Mouse (Mus musculus) liver, postnatal 0 days (tissue): ENCODE data around the gene Ttc29. TPM values are rescaled to one million over a fixed set of nuclear protein-coding genes. Genes with fewer than 3 reads are reported as not detected.

Source experiments
- ATAC-seq: fragments of 200-750 bp; cut with Nextera tagmentation; 2 replicates; pipeline ENCODE4 v1.8.0; 2017; ENCODE audit warnings: mild to moderate bottlenecking, moderate library complexity
- DNase-seq: peaks from one replicate; pipeline ENCODE4 v3.0.0-alpha.2; 2016
- H3K27ac ChIP-seq: fragments of 300-500 bp; sonication (generic); 2 replicates; pipeline ENCODE4 v1.5.1; 2014; ENCODE audit warnings: antibody characterized with exemption, moderate library complexity, mild to moderate bottlenecking, low read depth
- H3K27me3 ChIP-seq: fragments of 300-500 bp; sonication (generic); 2 replicates; pipeline ENCODE4 v1.6.1; 2014; ENCODE audit warnings: low read length, control low read depth, mixed read lengths; ENCODE audit not compliant: insufficient read depth
- H3K36me3 ChIP-seq: fragments of 300-500 bp; sonication (generic); replicated peaks from 2 replicates; pipeline ENCODE4 v1.6.1; 2014; ENCODE audit warnings: mild to moderate bottlenecking, control low read depth, low read length, moderate library complexity, mixed read lengths; ENCODE audit not compliant: insufficient read depth
- H3K4me1 ChIP-seq: fragments of 300-500 bp; sonication (generic); 2 replicates; pipeline ENCODE4 v1.6.1; 2014; ENCODE audit warnings: antibody characterized with exemption, mild to moderate bottlenecking, control low read depth; ENCODE audit not compliant: insufficient read depth
- H3K4me2 ChIP-seq: fragments of 300-500 bp; sonication (generic); 2 replicates; pipeline ENCODE4 v1.6.1; 2014; ENCODE audit warnings: low read depth, mild to moderate bottlenecking, low read length, moderate library complexity, mixed read lengths
- H3K4me3 ChIP-seq: fragments of 300-500 bp; sonication (generic); 2 replicates; pipeline ENCODE4 v1.5.1; 2014; ENCODE audit warnings: low read depth, low read length
- H3K9ac ChIP-seq: fragments of 300-500 bp; sonication (generic); replicated peaks from 2 replicates; pipeline ENCODE4 v1.6.1; 2014; ENCODE audit warnings: mild to moderate bottlenecking, moderate library complexity
- H3K9me3 ChIP-seq: fragments of 300-500 bp; sonication (generic); 2 replicates; pipeline ENCODE4 v1.6.1; 2016; ENCODE audit warnings: mild to moderate bottlenecking, control low read depth, low read length, mixed read lengths
- CTCF ChIP-seq: sonication (generic); IDR thresholded peaks from 2 replicates; pipeline ENCODE4 v1.5.1; 2016; ENCODE audit warnings: antibody characterized with exemption, low read depth
- EP300 ChIP-seq: IDR thresholded peaks from 2 replicates; pipeline ENCODE4 v1.6.1; 2016; ENCODE audit warnings: antibody characterized with exemption, low read depth, mild to moderate bottlenecking
- WGBS: fragments of 180-500 bp; shearing (Covaris S2); extraction: QIAGEN DNeasy Blood & Tissue Kit; methylation state at CpG from one replicate; pipeline ENCODE4 v1.1.7; 2014; ENCODE audit not compliant: insufficient replicate concordance; 5-methylcytosine and 5-hydroxymethylcytosine counted together
- polyA plus RNA-seq: library from polyadenylated mRNA; unstranded; fragments of >200 nt; fragmentation: Nextera tagmentation; extraction: Ambion mirVana; gene quantifications from 2 replicates; pipeline ENCODE4 v1.2.1, GENCODE M21; 2015

Ttc29 gene
- polyA plus RNA-seq, 1 experiment from 2014 or later: not detected

DNA sequence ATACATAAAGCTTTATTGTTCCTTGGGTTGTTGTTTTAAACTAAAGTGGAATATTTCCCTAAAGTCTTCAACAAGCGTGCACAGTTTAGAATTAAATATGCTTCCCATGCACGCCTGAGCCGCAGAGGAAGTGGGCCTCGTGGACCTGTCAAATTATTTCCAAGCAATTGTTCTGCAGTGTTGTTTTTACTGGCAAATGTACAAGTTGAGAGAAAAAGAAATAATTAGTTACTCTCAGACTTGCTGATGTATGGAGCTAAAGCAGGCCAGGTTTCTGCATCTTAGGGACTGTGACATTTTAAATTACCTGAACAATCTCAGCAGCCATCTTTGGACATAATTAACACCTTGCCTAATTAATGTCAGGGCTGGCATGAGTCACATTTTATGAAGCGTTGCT, 58.3 kb downstream of the Ttc29 start:
- Histone ChIP-seq H3K9ac (no peak overlapping the region), H3K27me3 (no peaks in the 10 kb centered on the region), H3K4me2 (no peak overlapping the region), H3K9me3 (no peaks in the 10 kb centered on the region), H3K36me3 (no peaks in the 10 kb centered on the region), H3K27ac (no peak overlapping the region), H3K4me1 (no peaks in the 10 kb centered on the region), H3K4me3 (no peak overlapping the region)
- TF ChIP-seq EP300 (no peak), CTCF (no peak)
- DNase-seq (no peak), ATAC-seq (no peak)
- WGBS: 64% methylated on average over 5 of the region's 5 CpGs

GRCm38 (mm10) chr8:78276120-78276519, 63.0 kb downstream of the Ttc29 start:
- Histone ChIP-seq H3K4me1 (no peaks in the 10 kb centered on the region), H3K36me3 (no peaks in the 10 kb centered on the region), H3K4me2 (no peak overlapping the region), H3K4me3 (no peak overlapping the region), H3K27ac (no peak overlapping the region), H3K27me3 (no peaks in the 10 kb centered on the region), H3K9ac (no peak overlapping the region), H3K9me3 (no peaks in the 10 kb centered on the region)
- 80% methylated on average over 8 of the region's 8 CpGs for WGBS
- no peak for DNase-seq
- TF ChIP-seq EP300: no peak
- TF ChIP-seq CTCF: no peak
- no peak for ATAC-seq

GRCm38 (mm10) chr8:78277411-78277810, 64.3 kb downstream of the Ttc29 start:
- no peak overlapping the region for H3K27ac ChIP-seq
- no peaks in the 10 kb centered on the region for H3K36me3 ChIP-seq
- H3K9me3 ChIP-seq: no peaks in the 10 kb centered on the region
- no peak overlapping the region for H3K9ac ChIP-seq
- H3K27me3 ChIP-seq: no peaks in the 10 kb centered on the region
- 70% methylated on average over 2 of the region's 2 CpGs for WGBS
- no peak overlapping the region for H3K4me2 ChIP-seq
- no peak overlapping the region for H3K4me3 ChIP-seq
- no peak for ATAC-seq
- no peaks in the 10 kb centered on the region for H3K4me1 ChIP-seq
- TF ChIP-seq EP300 (no peak), CTCF (no peak)
- no peak for DNase-seq

DNA sequence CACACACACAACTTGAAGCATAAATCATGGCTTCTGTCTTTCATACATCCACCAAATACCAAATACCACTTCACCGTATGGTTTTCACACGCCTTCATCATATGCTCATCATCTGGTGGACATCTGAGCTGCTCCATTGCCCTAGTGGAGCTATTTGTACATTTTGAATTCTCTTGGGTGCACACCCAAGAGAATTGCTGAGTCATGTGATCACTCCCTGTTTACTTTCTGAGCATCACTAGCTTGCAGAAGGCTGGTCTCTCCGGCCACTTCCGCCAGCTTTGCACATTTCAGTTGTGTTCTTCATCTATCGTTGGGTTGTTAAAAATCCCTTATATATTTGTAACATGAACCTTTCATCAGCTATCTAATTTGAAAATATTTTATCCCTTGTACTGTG, 65.5 kb downstream of the Ttc29 start:
- H3K9me3 ChIP-seq: no peaks in the 10 kb centered on the region
- H3K36me3 ChIP-seq: no peaks in the 10 kb centered on the region
- DNase-seq (no peak), ATAC-seq (no peak)
- no peak overlapping the region for H3K9ac ChIP-seq
- WGBS: 84% methylated on average over 5 of the region's 5 CpGs
- no peaks in the 10 kb centered on the region for H3K27me3 ChIP-seq
- H3K4me2 ChIP-seq: no peak overlapping the region
- no peak for TF ChIP-seq CTCF
- TF ChIP-seq EP300: no peak
- no peak overlapping the region for H3K4me3 ChIP-seq
- no peak overlapping the region for H3K27ac ChIP-seq
- H3K4me1 ChIP-seq: no peaks in the 10 kb centered on the region

DNA sequence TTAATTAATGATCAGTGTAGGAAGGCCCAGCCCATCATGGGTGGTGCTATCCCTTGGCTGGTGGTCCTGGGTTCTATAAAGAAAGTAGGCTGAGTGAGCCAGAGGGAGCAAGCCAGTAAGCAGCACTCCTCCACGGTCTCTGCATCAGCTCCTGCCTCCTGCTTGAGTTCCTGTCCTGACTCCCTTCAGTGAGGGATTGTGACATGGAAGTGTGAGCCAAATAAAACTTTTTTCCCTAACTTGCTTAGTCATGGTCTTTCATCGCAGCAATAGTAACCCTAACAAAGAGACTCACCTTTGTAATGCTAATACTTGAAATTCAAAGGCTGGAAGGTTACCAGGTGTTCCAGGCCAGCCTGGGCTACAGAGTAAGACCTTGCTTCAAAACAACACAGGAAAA, 71.7 kb downstream of the Ttc29 start:
- Histone ChIP-seq H3K36me3 (no peaks in the 10 kb centered on the region), H3K4me1 (no peaks in the 10 kb centered on the region), H3K27me3 (no peaks in the 10 kb centered on the region), H3K9me3 (no peaks in the 10 kb centered on the region), H3K4me2 (no peak overlapping the region), H3K4me3 (no peak overlapping the region), H3K9ac (no peak overlapping the region), H3K27ac (no peak overlapping the region)
- TF ChIP-seq EP300 (no peak), CTCF (no peak)
- no peak for ATAC-seq
- no peak for DNase-seq
- WGBS: 68% methylated on average over 2 of the region's 2 CpGs

- ATAC-seq (no peak), DNase-seq (no peak)
- Histone ChIP-seq H3K4me3 (no peak overlapping the region), H3K36me3 (no peaks in the 10 kb centered on the region), H3K4me1 (no peaks in the 10 kb centered on the region), H3K4me2 (no peak overlapping the region), H3K27ac (no peak overlapping the region), H3K9me3 (no peaks in the 10 kb centered on the region), H3K9ac (no peak overlapping the region), H3K27me3 (no peaks in the 10 kb centered on the region)
- TF ChIP-seq CTCF: 0 out of 2 replicates have a peak, but pooled peaks have one; percentile 4
- TF ChIP-seq EP300: no peak
- 61% methylated on average over 4 of the region's 4 CpGs for WGBS
Measured at GRCm38 (mm10) chr8:78285366-78285765, 72.3 kb downstream of the Ttc29 start.

GRCm38 (mm10) chr8:78289374-78289971, 76.4 kb downstream of the Ttc29 start:
- Histone ChIP-seq H3K36me3 (no peaks in the 10 kb centered on the region), H3K9me3 (no peaks in the 10 kb centered on the region), H3K9ac (no peak overlapping the region), H3K4me2 (no peak overlapping the region), H3K27ac (no peak overlapping the region), H3K4me3 (no peak overlapping the region), H3K27me3 (no peaks in the 10 kb centered on the region), H3K4me1 (no peaks in the 10 kb centered on the region)
- no peak for ATAC-seq
- TF ChIP-seq EP300 (no peak), CTCF (no peak)
- DNase-seq: no peak
- WGBS: 52% methylated on average over 10 of the region's 10 CpGs
